Mouse (Mus musculus) midbrain, embryonic 14.5 days (tissue): Measurements from ENCODE around the gene Chic1. TPM values are rescaled to one million over a fixed set of nuclear protein-coding genes. Genes with fewer than 3 reads are reported as not detected.

ENCODE experiments used
- ATAC-seq: fragments of 200-750 bp; cut with Nextera tagmentation; 2 replicates; pipeline ENCODE4 v1.8.0; 2017; ENCODE audit warnings: moderate number of reproducible peaks, moderate library complexity; ENCODE audit not compliant: low FRiP score, low TSS enrichment
- DNase-seq: peaks from one replicate; pipeline ENCODE4 v3.0.0-alpha.2; 2015
- H3K27ac ChIP-seq: fragments of 300-500 bp; sonication (generic); replicated peaks from 2 replicates; pipeline ENCODE4 v1.5.1; 2014; ENCODE audit warnings: mild to moderate bottlenecking, low read depth, low read length, moderate library complexity
- H3K27me3 ChIP-seq: fragments of 300-500 bp; sonication (generic); 2 replicates; pipeline ENCODE4 v1.6.1; 2014; ENCODE audit warnings: low read length, control low read depth, mixed read lengths; ENCODE audit not compliant: control insufficient read depth, insufficient read depth
- H3K36me3 ChIP-seq: fragments of 300-500 bp; sonication (generic); 2 replicates; pipeline ENCODE4 v1.6.1; 2014; ENCODE audit warnings: low read length, control low read depth; ENCODE audit not compliant: control insufficient read depth, insufficient read depth
- H3K4me1 ChIP-seq: fragments of 300-500 bp; sonication (generic); 2 replicates; pipeline ENCODE4 v1.6.1; 2014; ENCODE audit warnings: mild to moderate bottlenecking, antibody characterized with exemption, low read length, control low read depth; ENCODE audit not compliant: control insufficient read depth, insufficient read depth
- H3K4me2 ChIP-seq: fragments of 300-500 bp; sonication (generic); 2 replicates; pipeline ENCODE4 v1.6.1; 2014; ENCODE audit warnings: mild to moderate bottlenecking, low read length, moderate library complexity
- H3K4me3 ChIP-seq: fragments of 300-500 bp; sonication (generic); replicated peaks from 2 replicates; pipeline ENCODE4 v1.5.1; 2014; ENCODE audit warnings: low read depth, low read length
- H3K9ac ChIP-seq: fragments of 300-500 bp; sonication (generic); replicated peaks from 2 replicates; pipeline ENCODE4 v1.6.1; 2014; ENCODE audit warnings: mild to moderate bottlenecking, low read length, moderate library complexity
- H3K9me3 ChIP-seq: fragments of 300-500 bp; sonication (generic); 2 replicates; pipeline ENCODE4 v1.6.1; 2016; ENCODE audit warnings: low read length, control low read depth, mixed read lengths; ENCODE audit not compliant: control insufficient read depth
- WGBS: fragments of 180-500 bp; shearing (Covaris S2); extraction: QIAGEN DNeasy Blood & Tissue Kit; methylation state at CpG from one replicate; pipeline ENCODE4 v1.1.7; 2014; 5-methylcytosine and 5-hydroxymethylcytosine counted together
- polyA plus RNA-seq: library from polyadenylated mRNA; unstranded; fragments of >200 nt; fragmentation: Nextera tagmentation; extraction: Ambion mirVana; gene quantifications from 2 replicates; pipeline ENCODE4 v1.2.1, GENCODE M21; 2014

The Chic1 gene
- 7.9 and 8.4 TPM in 2 replicates for polyA plus RNA-seq

GRCm38 (mm10) chrX:103356287-103356686 lies at the start of gene Chic1:
TSS of gene Chic1 (plus strand) at chrX:103356476.
- Histone ChIP-seq H3K4me3 (peak within 1 kb of the TSS; percentile 54), H3K4me2 (peak within 1 kb of the TSS; percentile 58), H3K9ac (peak within 1 kb of the TSS; percentile 61), H3K36me3 (no peaks in the 10 kb centered on the region), H3K27me3 (peaks cover 38% of the 10 kb centered on the region), H3K9me3 (no peaks in the 10 kb centered on the region), H3K27ac (peak within 1 kb of the TSS; percentile 76), H3K4me1 (no peaks in the 10 kb centered on the region)
- ATAC-seq, result peak; percentile 97
- WGBS, result 23% methylated on average over 34 of the region's 34 CpGs
- DNase-seq, result peak; percentile 93

- ATAC-seq (no peak), DNase-seq (no peak)
- H3K27ac ChIP-seq, result no peak overlapping the region
- no peak overlapping the region for H3K4me3 ChIP-seq
- 74% methylated on average over 1 of the region's 1 CpGs for WGBS
- H3K9me3 ChIP-seq, result no peaks in the 10 kb centered on the region
- H3K9ac ChIP-seq, result no peak overlapping the region
- H3K27me3 ChIP-seq, result 0 out of 2 replicates have a peak, but pooled peaks cover 6% of the 10 kb centered on the region
- no peak overlapping the region for H3K4me2 ChIP-seq
- H3K4me1 ChIP-seq, result no peaks in the 10 kb centered on the region
- H3K36me3 ChIP-seq, result no peaks in the 10 kb centered on the region
Observed at GRCm38 (mm10) chrX:103308262-103308661, 48.0 kb upstream of the Chic1 start.

GRCm38 (mm10) chrX:103311723-103312122 lies 44.6 kb upstream of the Chic1 start:
- H3K27me3 ChIP-seq, result no peaks in the 10 kb centered on the region
- no peaks in the 10 kb centered on the region for H3K9me3 ChIP-seq
- ATAC-seq (no peak), DNase-seq (no peak)
- H3K9ac ChIP-seq, result no peak overlapping the region
- no peaks in the 10 kb centered on the region for H3K36me3 ChIP-seq
- H3K4me2 ChIP-seq, result no peak overlapping the region
- no peak overlapping the region for H3K27ac ChIP-seq
- no peak overlapping the region for H3K4me3 ChIP-seq
- 89% methylated on average over 3 of the region's 3 CpGs for WGBS
- no peaks in the 10 kb centered on the region for H3K4me1 ChIP-seq

- DNase-seq (no peak), ATAC-seq (no peak)
- Histone ChIP-seq H3K36me3 (no peaks in the 10 kb centered on the region), H3K27me3 (peaks cover 12% of the 10 kb centered on the region; the same call in 1 of the 2 replicates), H3K9me3 (no peaks in the 10 kb centered on the region), H3K4me2 (no peak overlapping the region), H3K9ac (no peak overlapping the region), H3K4me3 (no peak overlapping the region), H3K27ac (no peak overlapping the region), H3K4me1 (no peaks in the 10 kb centered on the region)
- WGBS, result 86% methylated on average over 6 of the region's 6 CpGs
Observed at GRCm38 (mm10) chrX:103314146-103314545, 42.1 kb upstream of the Chic1 start.

GRCm38 (mm10) chrX:103321146-103321545 lies 35.1 kb upstream of the Chic1 start, which contains the start of gene Cdx4:
TSS of gene Cdx4 (plus strand) at chrX:103321398.
- Histone ChIP-seq H3K4me2 (peak within 1 kb of the TSS; percentile 35), H3K9me3 (no peaks in the 10 kb centered on the region), H3K9ac (no peak within 1 kb of the TSS), H3K4me3 (0 out of 2 replicates have a peak within 1 kb of the TSS, but pooled peaks have one; percentile 8), H3K36me3 (no peaks in the 10 kb centered on the region), H3K4me1 (no peaks in the 10 kb centered on the region), H3K27ac (no peak within 1 kb of the TSS), H3K27me3 (peaks cover 42% of the 10 kb centered on the region)
- WGBS, result 22% methylated on average over 13 of the region's 13 CpGs
- ATAC-seq (no peak), DNase-seq (no peak)

- 76% methylated on average over 3 of the region's 3 CpGs for WGBS
- no peak overlapping the region for H3K4me2 ChIP-seq
- no peak overlapping the region for H3K9ac ChIP-seq
- H3K27ac ChIP-seq, result no peak overlapping the region
- no peaks in the 10 kb centered on the region for H3K9me3 ChIP-seq
- H3K27me3 ChIP-seq, result peaks cover 42% of the 10 kb centered on the region
- DNase-seq, result no peak
- H3K4me1 ChIP-seq, result no peaks in the 10 kb centered on the region
- no peak overlapping the region for H3K4me3 ChIP-seq
- H3K36me3 ChIP-seq, result no peaks in the 10 kb centered on the region
- no peak for ATAC-seq
Observed at GRCm38 (mm10) chrX:103325900-103326299, 30.4 kb upstream of the Chic1 start.

GRCm38 (mm10) chrX:103329386-103329785 lies 26.9 kb upstream of the Chic1 start:
- no peaks in the 10 kb centered on the region for H3K36me3 ChIP-seq
- no peaks in the 10 kb centered on the region for H3K9me3 ChIP-seq
- H3K9ac ChIP-seq, result no peak overlapping the region
- no peaks in the 10 kb centered on the region for H3K4me1 ChIP-seq
- H3K4me3 ChIP-seq, result no peak overlapping the region
- no peak for ATAC-seq
- no peak for DNase-seq
- 74% methylated on average over 8 of the region's 8 CpGs for WGBS
- peaks cover 19% of the 10 kb centered on the region; the same call in 1 of the 2 replicates for H3K27me3 ChIP-seq
- H3K27ac ChIP-seq, result no peak overlapping the region
- no peak overlapping the region for H3K4me2 ChIP-seq

- peaks cover 19% of the 10 kb centered on the region; the same call in 1 of the 2 replicates for H3K27me3 ChIP-seq
- no peak overlapping the region for H3K4me3 ChIP-seq
- ATAC-seq (no peak), DNase-seq (no peak)
- no peak overlapping the region for H3K4me2 ChIP-seq
- no peaks in the 10 kb centered on the region for H3K36me3 ChIP-seq
- WGBS, result 69% methylated on average over 5 of the region's 5 CpGs
- H3K9me3 ChIP-seq, result no peaks in the 10 kb centered on the region
- no peaks in the 10 kb centered on the region for H3K4me1 ChIP-seq
- no peak overlapping the region for H3K9ac ChIP-seq
- H3K27ac ChIP-seq, result no peak overlapping the region
Observed at GRCm38 (mm10) chrX:103331125-103331858, 25.0 kb upstream of the Chic1 start.
